Mouse (Mus musculus): Measurements from ENCODE around the gene Pla1a. TPM values are rescaled to one million over a fixed set of nuclear protein-coding genes. Genes with fewer than 3 reads are reported as not detected.

Pla1a gene
- total RNA-seq, 2 experiments from 2014 or later: 1.5 to 2.5 TPM

DNA sequence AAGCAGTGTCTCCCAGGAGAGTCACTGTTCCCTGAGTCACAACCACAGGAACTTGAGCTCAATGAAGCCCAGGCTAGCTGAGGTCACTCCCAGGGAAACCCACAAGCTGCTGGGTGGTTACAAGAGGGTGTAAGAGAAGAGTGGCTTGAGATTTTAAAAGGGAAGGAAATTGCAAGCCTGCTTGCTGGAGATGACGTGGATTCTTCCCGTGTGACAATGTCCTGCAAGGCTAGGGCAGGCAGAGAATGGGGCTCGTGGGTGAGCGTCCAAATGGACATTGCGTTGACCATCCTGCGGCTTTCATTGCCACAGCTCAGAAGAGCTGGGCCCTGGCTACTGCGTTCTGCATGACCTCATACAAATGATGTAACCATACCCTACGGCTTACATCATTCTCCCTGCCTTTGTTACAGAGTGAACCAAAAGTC is 38.7 kb downstream of the Pla1a start:
- DNase-seq (ENCODE audit: extremely low spot score in 1 of 2, low spot score in 2 of 2): no peak
- no peak overlapping the region for H3K27ac ChIP-seq
- H3K4me3 ChIP-seq: no peak overlapping the region
- intact Hi-C loops (cut with DNase I): no loop called here
- TF ChIP-seq CTCF (IDR thresholded peaks at IDR 0.05): no peak

DNA sequence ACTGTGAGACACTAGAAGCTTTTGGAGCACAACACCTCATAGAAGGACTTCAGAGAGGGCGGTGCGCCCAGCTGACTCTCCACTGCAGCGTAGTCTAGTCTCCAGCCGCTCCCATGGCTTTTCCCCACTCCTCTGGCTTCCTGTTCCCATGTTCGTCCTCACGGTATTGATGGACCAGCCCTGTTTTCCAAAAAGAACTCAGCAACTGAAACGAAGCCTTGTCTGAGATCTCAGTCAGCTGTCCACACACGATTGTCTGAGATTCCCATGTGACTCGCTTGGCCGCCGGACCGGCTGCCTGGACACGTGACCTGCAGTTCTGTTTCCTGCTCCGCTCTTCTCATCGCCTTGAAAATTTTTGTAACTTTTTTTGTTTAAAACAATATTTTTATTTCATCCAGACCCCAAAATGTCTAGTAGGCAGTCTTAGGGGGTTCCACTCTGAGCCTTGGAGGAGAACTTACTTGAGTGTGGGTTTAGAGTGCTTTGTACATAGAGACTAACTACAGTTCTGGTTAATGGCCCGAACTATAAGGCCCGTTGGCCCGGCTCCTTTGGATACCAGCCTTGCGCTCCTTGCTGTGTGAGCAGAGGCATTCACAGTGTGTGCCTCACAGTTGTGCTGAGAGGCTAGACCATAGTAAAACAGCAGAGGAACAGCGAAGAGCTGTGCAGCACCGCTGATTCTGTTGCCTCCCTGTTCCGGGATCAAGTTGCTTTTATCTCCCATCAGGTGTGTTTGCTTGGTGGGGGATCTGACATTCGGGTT is 40.6 kb downstream of the Pla1a start:
- no peak for TF ChIP-seq CTCF (IDR thresholded peaks at IDR 0.05)
- H3K4me3 ChIP-seq: no peak overlapping the region
- intact Hi-C loops (cut with DNase I): no loop called here
- no peak for DNase-seq (ENCODE audit: extremely low spot score in 1 of 2, low spot score in 2 of 2)
- H3K27ac ChIP-seq: peak overlapping the region; percentile 33; the same call in 1 of the 2 replicates

DNA sequence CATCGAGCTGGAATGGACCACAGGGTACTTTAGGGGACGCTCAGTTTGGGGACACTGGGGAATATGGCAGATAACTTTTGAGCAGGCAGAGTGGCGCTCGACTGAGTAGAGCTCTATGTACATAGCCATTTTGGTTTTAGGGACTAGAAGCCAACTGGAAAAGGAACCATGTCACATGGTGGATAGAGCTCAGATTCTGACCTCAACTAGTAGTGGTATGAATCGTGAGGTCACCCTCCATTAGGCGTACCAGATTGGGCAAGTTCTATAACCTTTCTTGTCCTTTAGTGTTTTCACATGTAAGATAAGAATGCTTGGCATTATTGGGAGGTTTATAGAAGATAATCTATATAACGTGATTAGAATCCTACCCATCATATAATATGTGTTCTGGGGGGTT is 42.6 kb downstream of the Pla1a start:
- Histone ChIP-seq H3K4me3 (no peak overlapping the region), H3K27ac (no peak overlapping the region)
- intact Hi-C loops (cut with DNase I): no loop called here
- no peak for TF ChIP-seq CTCF (IDR thresholded peaks at IDR 0.05)
- DNase-seq (ENCODE audit: extremely low spot score in 1 of 2, low spot score in 2 of 2): no peak

DNA sequence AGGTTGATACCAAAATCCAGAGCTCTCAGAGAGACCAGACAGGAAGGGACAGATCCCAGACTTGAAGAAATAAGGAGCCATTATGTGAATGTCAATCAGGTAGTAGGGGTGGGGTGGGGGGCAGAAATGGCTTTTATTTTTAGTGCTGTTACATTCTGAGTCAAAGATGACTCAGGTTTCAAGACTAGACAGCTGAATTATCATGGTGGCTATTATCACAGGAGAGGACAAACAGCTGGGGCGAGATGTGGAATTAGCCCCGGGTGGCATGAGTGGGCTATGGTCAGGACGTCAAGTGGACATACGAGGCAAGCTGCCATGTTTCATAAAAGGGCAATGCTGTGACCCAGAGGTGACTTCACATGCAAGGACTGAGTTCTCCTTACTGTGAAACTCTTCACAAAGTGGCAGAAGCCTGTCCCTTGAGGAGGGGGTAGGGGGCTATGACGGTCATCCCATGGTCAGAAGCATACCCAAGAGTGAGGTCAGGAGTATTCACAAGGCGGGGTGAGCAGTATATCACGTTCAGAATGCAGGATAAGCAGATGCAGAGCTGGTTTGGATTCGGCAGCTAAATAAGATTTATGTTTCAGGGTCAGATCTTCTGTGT is 43.6 kb downstream of the Pla1a start:
- no peak overlapping the region for H3K27ac ChIP-seq
- DNase-seq (ENCODE audit: extremely low spot score in 1 of 2, low spot score in 2 of 2): no peak
- H3K4me3 ChIP-seq: no peak overlapping the region
- intact Hi-C loops (cut with DNase I): no loop called here
- TF ChIP-seq CTCF (IDR thresholded peaks at IDR 0.05): no peak

DNA sequence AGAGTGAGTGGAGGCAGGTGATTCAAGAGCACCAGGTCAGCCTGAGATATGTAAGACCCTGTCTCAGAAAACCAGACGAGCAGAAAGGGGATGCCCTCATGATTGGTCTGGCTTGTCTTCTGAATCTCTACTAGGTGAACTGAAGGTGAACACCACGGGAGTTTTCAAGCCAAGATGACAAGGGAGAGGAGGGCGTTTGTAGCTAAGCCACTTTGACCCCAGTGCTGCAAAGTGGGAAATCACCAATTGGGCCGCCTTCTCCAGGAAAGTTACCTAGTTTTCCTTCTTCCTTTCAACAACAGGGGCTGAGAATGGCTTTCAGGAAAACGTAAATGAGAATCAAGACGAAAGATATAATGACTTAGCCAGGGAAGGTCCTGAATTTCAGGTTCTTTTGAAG is 44.2 kb downstream of the Pla1a start:
- intact Hi-C loops (cut with DNase I): no loop called here
- no peak for TF ChIP-seq CTCF (IDR thresholded peaks at IDR 0.05)
- H3K4me3 ChIP-seq: no peak overlapping the region
- DNase-seq (ENCODE audit: extremely low spot score in 1 of 2, low spot score in 2 of 2): no peak
- no peak overlapping the region for H3K27ac ChIP-seq

DNA sequence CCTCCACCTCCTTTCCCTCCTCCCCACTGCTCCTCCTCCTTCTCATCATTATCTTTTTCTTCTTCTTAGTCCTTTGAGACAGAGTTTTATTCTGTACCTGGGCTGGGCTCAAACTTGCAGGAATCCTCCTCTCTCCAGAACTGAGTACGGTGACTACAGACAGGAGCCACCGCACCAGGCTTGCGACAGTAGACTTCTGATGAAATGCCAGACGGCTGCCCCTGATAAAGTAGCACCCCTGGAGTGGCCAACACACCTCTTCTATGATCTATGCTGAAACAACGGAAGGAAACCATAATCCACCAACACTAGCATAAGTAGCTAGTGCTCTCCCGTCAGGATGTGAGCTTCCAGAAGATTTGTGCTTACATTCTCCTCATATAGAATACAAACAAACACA is 45.6 kb downstream of the Pla1a start:
- Histone ChIP-seq H3K27ac (no peak overlapping the region), H3K4me3 (no peak overlapping the region)
- TF ChIP-seq CTCF (IDR thresholded peaks at IDR 0.05): no peak
- intact Hi-C loops (cut with DNase I): no loop called here
- no peak for DNase-seq (ENCODE audit: extremely low spot score in 1 of 2, low spot score in 2 of 2)

DNA sequence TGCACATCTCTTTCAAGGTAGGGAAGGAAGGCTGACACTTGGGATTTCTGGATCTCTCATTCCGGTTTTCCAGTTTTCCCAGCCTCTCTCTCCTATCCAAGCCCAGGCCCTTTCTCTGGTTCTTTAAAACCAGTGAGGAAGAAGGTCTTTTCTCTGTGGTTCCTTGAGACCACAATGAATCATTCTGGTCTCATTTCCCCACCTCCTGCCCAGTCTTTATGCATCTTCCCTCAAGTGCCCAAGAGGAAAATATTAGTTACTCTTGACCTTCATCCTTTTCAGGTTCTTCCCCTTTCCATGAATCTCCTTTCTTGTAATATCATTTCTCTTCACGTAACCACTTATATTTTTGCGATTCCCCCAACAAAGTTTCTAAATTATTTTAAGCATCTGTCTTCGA is 47.2 kb downstream of the Pla1a start:
- Histone ChIP-seq H3K4me3 (no peak overlapping the region), H3K27ac (no peak overlapping the region)
- intact Hi-C loops (cut with DNase I): no loop called here
- TF ChIP-seq CTCF (IDR thresholded peaks at IDR 0.05): no peak
- no peak for DNase-seq (ENCODE audit: extremely low spot score in 1 of 2, low spot score in 2 of 2)

DNA sequence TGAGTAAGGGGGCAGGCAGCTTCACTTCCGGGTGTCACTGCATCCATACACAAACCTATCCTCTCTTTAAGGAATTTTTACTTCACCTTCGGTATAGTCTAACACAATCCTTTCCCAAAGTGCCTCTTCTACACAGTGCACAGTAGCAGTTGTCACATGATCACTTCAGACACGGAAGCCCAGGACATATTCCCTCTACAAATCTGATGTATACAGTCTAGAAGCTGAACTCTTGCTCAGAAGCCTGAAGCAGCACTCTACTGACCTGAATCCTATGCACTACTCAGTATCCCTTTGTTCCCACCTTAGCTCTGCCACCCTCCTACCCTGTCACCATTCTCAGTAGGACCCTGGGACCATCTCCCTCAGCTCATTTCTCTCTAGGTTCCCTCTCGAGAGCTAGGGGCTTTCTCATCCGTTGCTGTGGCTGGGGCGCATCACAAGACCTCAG is 47.7 kb downstream of the Pla1a start:
- no peak for DNase-seq (ENCODE audit: extremely low spot score in 1 of 2, low spot score in 2 of 2)
- intact Hi-C loops (cut with DNase I): no loop called here
- Histone ChIP-seq H3K4me3 (no peak overlapping the region), H3K27ac (no peak overlapping the region)
- TF ChIP-seq CTCF (IDR thresholded peaks at IDR 0.05): no peak

DNA sequence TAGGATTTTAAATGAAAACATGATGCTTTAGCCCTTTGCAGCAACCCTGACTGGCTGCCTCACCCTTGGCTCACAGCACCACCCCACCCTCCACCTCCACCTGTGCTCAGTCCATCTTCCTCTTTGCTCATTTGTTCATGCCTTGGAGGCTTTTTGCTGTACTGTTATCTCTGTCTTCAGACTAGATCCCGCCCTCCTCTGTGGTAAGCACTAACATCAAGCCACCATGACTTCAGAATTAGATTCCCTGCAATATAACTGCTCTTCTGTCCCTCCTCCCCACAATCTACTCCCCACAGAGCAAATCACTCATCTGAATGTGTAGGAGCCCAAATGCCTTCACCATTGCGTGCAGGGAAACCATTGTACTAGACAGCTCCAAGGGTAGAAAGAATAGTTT is 49.3 kb downstream of the Pla1a start:
- TF ChIP-seq CTCF (IDR thresholded peaks at IDR 0.05): no peak
- H3K4me3 ChIP-seq: no peak overlapping the region
- H3K27ac ChIP-seq: no peak overlapping the region
- no peak for DNase-seq (ENCODE audit: extremely low spot score in 1 of 2, low spot score in 2 of 2)
- intact Hi-C loops (cut with DNase I): no loop called here

DNA sequence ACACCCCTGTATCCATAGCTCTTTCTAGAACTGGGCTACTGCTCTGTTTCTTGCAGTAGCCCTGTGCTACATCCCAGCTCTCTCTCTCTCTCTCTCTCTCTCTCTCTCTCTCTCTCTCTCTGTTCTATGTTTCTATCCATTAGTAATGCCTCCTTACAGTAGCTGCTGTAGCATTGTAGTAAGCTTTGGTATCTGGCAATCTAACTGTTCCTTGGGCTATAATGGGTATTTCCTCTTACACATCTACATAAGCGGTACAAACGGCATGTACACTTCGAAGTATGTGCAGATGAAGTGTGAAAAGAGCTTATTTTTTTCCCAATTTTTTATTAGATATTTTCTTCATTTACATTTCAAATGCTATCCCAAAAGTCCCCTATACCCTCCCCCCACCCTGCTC is 53.0 kb downstream of the Pla1a start:
- TF ChIP-seq CTCF (IDR thresholded peaks at IDR 0.05): no peak
- Histone ChIP-seq H3K27ac (no peak overlapping the region), H3K4me3 (no peak overlapping the region)
- DNase-seq (ENCODE audit: extremely low spot score in 1 of 2, low spot score in 2 of 2): no peak
- intact Hi-C loops (cut with DNase I): loop anchor here (5.0 kb wide), 1 partner anchor 102 kb away; no protein-coding TSS in a partner anchor

DNA sequence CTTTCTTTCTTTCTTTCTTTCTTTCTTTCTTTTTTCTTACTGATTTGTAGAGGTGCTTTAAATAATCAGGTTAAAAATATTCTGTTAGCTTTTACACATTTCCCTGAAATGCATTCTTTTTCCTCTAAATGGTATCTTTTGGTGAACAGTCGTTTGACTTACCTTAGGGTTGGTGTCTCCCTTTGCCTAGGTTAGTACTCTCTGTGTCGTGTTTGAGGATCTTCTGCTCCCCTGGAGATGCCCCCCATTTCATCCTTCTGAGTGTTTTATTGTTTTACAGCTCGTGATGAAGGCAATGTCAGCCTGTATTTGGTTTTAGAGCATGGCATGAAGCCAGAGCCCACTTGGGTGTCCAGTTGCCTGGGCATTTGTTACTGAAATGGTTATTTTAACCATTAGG is 53.5 kb downstream of the Pla1a start:
- no peak for TF ChIP-seq CTCF (IDR thresholded peaks at IDR 0.05)
- intact Hi-C loops (cut with DNase I): loop anchor here (5.0 kb wide), 1 partner anchor 103 kb away; no protein-coding TSS in a partner anchor
- H3K27ac ChIP-seq: no peak overlapping the region
- no peak for DNase-seq (ENCODE audit: extremely low spot score in 1 of 2, low spot score in 2 of 2)
- H3K4me3 ChIP-seq: no peak overlapping the region

DNA sequence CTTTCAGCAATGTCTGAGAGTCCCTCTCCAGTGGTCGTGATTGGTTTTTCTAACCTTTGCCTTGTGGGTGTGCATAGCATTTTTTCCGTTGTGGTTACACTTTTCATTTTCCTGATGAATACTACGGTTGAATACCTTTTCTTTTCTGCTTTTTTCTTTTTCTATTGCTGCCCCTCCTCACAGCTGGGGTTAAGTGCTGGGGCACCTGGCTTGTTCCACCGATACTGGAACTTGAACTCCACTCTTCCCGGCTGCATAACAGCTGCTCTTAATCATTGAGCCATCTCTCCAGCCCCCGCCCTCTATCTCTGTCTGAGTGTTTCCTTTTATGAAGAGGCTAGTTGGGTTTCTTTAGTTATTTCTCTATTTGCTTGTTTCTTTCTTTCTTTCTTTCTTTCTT is 53.9 kb downstream of the Pla1a start:
- H3K4me3 ChIP-seq: no peak overlapping the region
- H3K27ac ChIP-seq: no peak overlapping the region
- no peak for TF ChIP-seq CTCF (IDR thresholded peaks at IDR 0.05)
- intact Hi-C loops (cut with DNase I): loop anchor here (5.0 kb wide), 1 partner anchor 103 kb away; no protein-coding TSS in a partner anchor
- DNase-seq (ENCODE audit: extremely low spot score in 1 of 2, low spot score in 2 of 2): no peak
